Mouse (Mus musculus): Measurements from ENCODE around the gene Rasgrp4. TPM values are rescaled to one million over a fixed set of nuclear protein-coding genes. Genes with fewer than 3 reads are reported as not detected.
A peak's percentile ranks its signal among the peaks of the same experiment; 100 is the strongest.

Rasgrp4 gene
- total and polyA plus RNA-seq, 3 experiments: 0.46 to 1.9 TPM; not detected in 1

GRCm38 (mm10) chr7:29170755-29171561 lies 36.3 kb downstream of the Rasgrp4 start:
- Histone ChIP-seq H3K4me3 (ENCODE audit: control insufficient read depth in 1 of 2, insufficient read depth in 1 of 2, low read depth in 2 of 2, low read length in 2 of 2) (peak overlapping the region; percentile 77 to 89), H3K9me3 (replicated peaks; ENCODE audit: insufficient read depth, low read length) (no peaks in the 10 kb centered on the region), H3K79me2 (ENCODE audit: control insufficient read depth, insufficient read depth, low read length, poor library complexity) (no peaks in the 10 kb centered on the region), H3K9ac (ENCODE audit: control insufficient read depth, low read depth, low read length, poor library complexity, severe bottlenecking) (peak overlapping the region; percentile 64), H3K4me1 (ENCODE audit: control insufficient read depth in 1 of 2, insufficient read depth in 2 of 2, low read length in 2 of 2) (peaks cover 0 to 11% of the 10 kb centered on the region in 2 experiments; a peak in 2 of 4 replicates), H3K36me3 (ENCODE audit: control insufficient read depth in 1 of 2, insufficient read depth in 2 of 2, low read length in 2 of 2) (no peaks in the 10 kb centered on the region; a peak in 1 of 4 replicates), H3K27ac (ENCODE audit: control insufficient read depth, low read depth, low read length) (peak overlapping the region; percentile 19; the same call in 1 of the 2 replicates), H3K27me3 (ENCODE audit: control insufficient read depth in 1 of 2, insufficient read depth in 2 of 2, low read length in 2 of 2) (no peaks in the 10 kb centered on the region)
- TF ChIP-seq CHD1 (IDR thresholded peaks at IDR 0.05; ENCODE audit: low read depth, low read length): no peak
- peak; percentile 94 for TF ChIP-seq MXI1 (IDR thresholded peaks at IDR 0.05; ENCODE audit: low read depth, low read length)
- TF ChIP-seq POLR2AphosphoS2 (IDR thresholded peaks at IDR 0.05; ENCODE audit: low read length): no peak
- 0 out of 2 replicates have a peak, but pooled peaks have one; percentile 66 for TF ChIP-seq UBTF (IDR thresholded peaks at IDR 0.05; ENCODE audit: borderline replicate concordance, insufficient read depth, low read depth, low read length)
- no peak for TF ChIP-seq TBP (IDR thresholded peaks at IDR 0.05; ENCODE audit: low read depth, low read length)
- peak; percentile 44; the same call in 1 of the 2 replicates for TF ChIP-seq MAZ (IDR thresholded peaks at IDR 0.05; ENCODE audit: low read depth, low read length)
- no peak for TF ChIP-seq POLR2A (IDR thresholded peaks at IDR 0.05; ENCODE audit: control insufficient read depth in 1 of 2, insufficient read depth in 1 of 2, low read depth in 1 of 2, low read length in 2 of 2, poor library complexity in 1 of 2)
- TF ChIP-seq HCFC1 (IDR thresholded peaks at IDR 0.05; ENCODE audit: low read depth, low read length): no peak
- DNase-seq (ENCODE audit: low read depth, low spot score): no peak

DNA sequence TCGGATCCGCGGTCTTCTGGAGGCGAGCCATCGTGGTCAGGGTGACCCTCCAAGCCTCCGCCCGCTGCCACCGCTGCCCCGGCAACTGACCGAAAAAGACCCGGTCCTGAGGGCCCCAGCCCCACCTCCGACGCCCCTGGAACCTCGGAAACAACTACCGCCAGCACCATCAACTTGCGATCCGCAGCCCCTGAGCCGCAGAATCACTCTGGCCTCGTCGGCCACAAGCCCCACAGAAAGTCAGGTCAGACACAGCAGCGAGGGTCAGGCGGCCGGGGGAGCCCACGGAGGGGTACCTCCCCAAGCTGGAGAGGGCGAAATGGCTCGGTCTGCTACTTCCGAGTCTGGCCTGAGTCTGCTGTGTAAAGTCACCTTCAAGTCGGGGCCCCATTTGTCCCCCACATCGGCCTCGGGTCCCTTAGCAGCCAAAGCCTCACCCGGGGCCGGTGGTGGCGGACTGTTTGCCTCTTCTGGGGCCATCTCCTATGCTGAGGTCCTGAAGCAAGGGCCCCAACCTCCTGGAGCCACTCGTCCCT lies 37.0 kb downstream of the Rasgrp4 start:
- H3K27ac ChIP-seq (ENCODE audit: control insufficient read depth, low read depth, low read length): no peak overlapping the region
- H3K4me1 ChIP-seq (ENCODE audit: control insufficient read depth in 1 of 2, insufficient read depth in 2 of 2, low read length in 2 of 2): peaks cover 0 to 11% of the 10 kb centered on the region in 2 experiments; a peak in 2 of 4 replicates
- peak overlapping the region in 1 of 2 experiments; percentile 77; a peak in 3 of 4 replicates for H3K4me3 ChIP-seq (ENCODE audit: control insufficient read depth in 1 of 2, insufficient read depth in 1 of 2, low read depth in 2 of 2, low read length in 2 of 2)
- H3K9me3 ChIP-seq (replicated peaks; ENCODE audit: insufficient read depth, low read length): no peaks in the 10 kb centered on the region
- peak overlapping the region; percentile 64 for H3K9ac ChIP-seq (ENCODE audit: control insufficient read depth, low read depth, low read length, poor library complexity, severe bottlenecking)
- no peaks in the 10 kb centered on the region for H3K27me3 ChIP-seq (ENCODE audit: control insufficient read depth in 1 of 2, insufficient read depth in 2 of 2, low read length in 2 of 2)
- H3K79me2 ChIP-seq (ENCODE audit: control insufficient read depth, insufficient read depth, low read length, poor library complexity): no peaks in the 10 kb centered on the region
- no peak for TF ChIP-seq GATA1 (IDR thresholded peaks at IDR 0.05; ENCODE audit: low read depth, low read length)
- no peak for DNase-seq (ENCODE audit: low read depth, low spot score)
- no peaks in the 10 kb centered on the region; a peak in 1 of 4 replicates for H3K36me3 ChIP-seq (ENCODE audit: control insufficient read depth in 1 of 2, insufficient read depth in 2 of 2, low read length in 2 of 2)

DNA sequence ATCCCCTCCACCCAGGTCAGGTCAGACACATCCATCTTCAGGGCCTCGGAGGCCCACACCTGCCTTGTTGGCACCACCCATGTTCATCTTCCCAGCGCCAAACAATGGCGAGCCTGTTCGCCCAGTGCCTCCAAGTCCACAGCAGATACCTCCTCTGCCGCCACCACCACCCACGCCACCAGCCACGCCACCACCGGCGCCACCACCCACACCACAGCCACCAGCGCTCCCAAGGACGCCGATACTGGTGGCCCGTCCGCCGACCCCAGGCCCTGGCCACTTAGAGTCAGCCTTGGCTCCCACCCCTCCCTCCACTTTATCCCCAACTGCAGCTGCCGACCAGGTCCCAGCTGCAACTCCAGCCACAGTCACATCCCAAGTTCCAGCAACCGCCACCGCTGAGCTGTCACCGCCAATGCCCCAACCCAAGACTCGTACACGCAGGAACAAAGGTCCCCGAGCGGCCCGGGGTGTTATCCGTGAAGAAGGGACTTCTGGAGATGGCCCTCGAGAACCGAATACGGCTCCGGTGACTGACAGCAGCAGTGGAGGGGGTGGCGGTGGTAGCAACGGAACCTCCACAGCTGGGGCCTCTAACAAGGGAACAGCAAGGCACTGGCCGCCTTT lies 37.9 kb downstream of the Rasgrp4 start:
- TF ChIP-seq ZMIZ1 (IDR thresholded peaks at IDR 0.05; ENCODE audit: low read depth, low read length) (no peak), POLR2AphosphoS5 (IDR thresholded peaks at IDR 0.05; ENCODE audit: borderline replicate concordance, low read depth, low read length) (no peak), SIN3A (IDR thresholded peaks at IDR 0.05; ENCODE audit: low read length) (no peak), MAZ (IDR thresholded peaks at IDR 0.05; ENCODE audit: low read depth, low read length) (no peak), MXI1 (IDR thresholded peaks at IDR 0.05; ENCODE audit: low read depth, low read length) (no peak), MEF2A (IDR thresholded peaks at IDR 0.05; ENCODE audit: extremely low read depth, insufficient replicate concordance, low read depth, low read length, poor library complexity, severe bottlenecking) (no peak), RAD21 (IDR thresholded peaks at IDR 0.05; ENCODE audit: low read depth, low read length) (no peak), ELF1 (IDR thresholded peaks at IDR 0.05; ENCODE audit: low read depth, low read length) (no peak), ETS1 (IDR thresholded peaks at IDR 0.05; ENCODE audit: low read depth, low read length) (no peak), USF1 (IDR thresholded peaks at IDR 0.05; ENCODE audit: low read depth, low read length) (no peak), POLR2A (IDR thresholded peaks at IDR 0.05; ENCODE audit: control insufficient read depth in 1 of 2, insufficient read depth in 1 of 2, low read depth in 1 of 2, low read length in 2 of 2, poor library complexity in 1 of 2) (no peak), GATA1 (IDR thresholded peaks at IDR 0.05; ENCODE audit: low read depth, low read length) (no peak), EP300 (IDR thresholded peaks at IDR 0.05; ENCODE audit: low read depth in 1 of 2, low read length in 2 of 2) (no peak), POLR2AphosphoS2 (IDR thresholded peaks at IDR 0.05; ENCODE audit: low read length) (no peak; the same call in 1 of the 2 replicates), CHD2 (IDR thresholded peaks at IDR 0.05; ENCODE audit: low read length) (no peak), TBP (IDR thresholded peaks at IDR 0.05; ENCODE audit: low read depth, low read length) (no peak)
- H3K4me1 ChIP-seq (ENCODE audit: control insufficient read depth in 1 of 2, insufficient read depth in 2 of 2, low read length in 2 of 2): peaks cover 0 to 11% of the 10 kb centered on the region in 2 experiments; a peak in 2 of 4 replicates
- no peak overlapping the region for H3K9ac ChIP-seq (ENCODE audit: control insufficient read depth, low read depth, low read length, poor library complexity, severe bottlenecking)
- H3K27ac ChIP-seq (ENCODE audit: control insufficient read depth, low read depth, low read length): no peak overlapping the region
- H3K27me3 ChIP-seq (ENCODE audit: control insufficient read depth in 1 of 2, insufficient read depth in 2 of 2, low read length in 2 of 2): no peaks in the 10 kb centered on the region
- no peaks in the 10 kb centered on the region for H3K9me3 ChIP-seq (replicated peaks; ENCODE audit: insufficient read depth, low read length)
- DNase-seq (ENCODE audit: low read depth, low spot score): no peak
- no peaks in the 10 kb centered on the region; a peak in 2 of 4 replicates for H3K36me3 ChIP-seq (ENCODE audit: control insufficient read depth in 1 of 2, insufficient read depth in 2 of 2, low read length in 2 of 2)
- no peaks in the 10 kb centered on the region for H3K79me2 ChIP-seq (ENCODE audit: control insufficient read depth, insufficient read depth, low read length, poor library complexity)
- H3K4me3 ChIP-seq (ENCODE audit: control insufficient read depth in 1 of 2, insufficient read depth in 1 of 2, low read depth in 2 of 2, low read length in 2 of 2): no peak overlapping the region
